Mouse (Mus musculus) telencephalon, adult 2 months (tissue): ENCODE results near the gene Tceal7.
"Not testable (repeated sequence)": the region's sequence is repeated elsewhere in the genome, so short reads cannot be mapped to it uniquely, and the experiment has no call there.

Experiments used
- DNase-seq: peaks from one replicate; pipeline ENCODE4 v3.0.0-alpha.2; 2011; ENCODE audit warnings: low read depth, low spot score

Gene Tceal7

GRCm38 (mm10) chrX:136214729-136215677, at the start of gene Tceal7, which contains the start of gene Bex1:
Tceal7 (plus strand) TSS chrX:136214779.
Bex1 (minus strand) TSS chrX:136215513.
- not testable (repeated sequence) for DNase-seq

- no peak for DNase-seq
Observed at GRCm38 (mm10) chrX:136170625-136171024, 44.0 kb upstream of the Tceal7 start.

GRCm38 (mm10) chrX:136171189-136172117, 43.1 kb upstream of the Tceal7 start:
- DNase-seq = peak; percentile 52

GRCm38 (mm10) chrX:136172118-136172551, 42.4 kb upstream of the Tceal7 start, which contains the start of gene Tceal8:
Tceal8 (minus strand) TSS chrX:136172342.
- peak; percentile 91 for DNase-seq

GRCm38 (mm10) chrX:136172786-136173185, 41.8 kb upstream of the Tceal7 start:
- no peak for DNase-seq

GRCm38 (mm10) chrX:136180897-136181553, 33.6 kb upstream of the Tceal7 start:
- no peak for DNase-seq

DNA sequence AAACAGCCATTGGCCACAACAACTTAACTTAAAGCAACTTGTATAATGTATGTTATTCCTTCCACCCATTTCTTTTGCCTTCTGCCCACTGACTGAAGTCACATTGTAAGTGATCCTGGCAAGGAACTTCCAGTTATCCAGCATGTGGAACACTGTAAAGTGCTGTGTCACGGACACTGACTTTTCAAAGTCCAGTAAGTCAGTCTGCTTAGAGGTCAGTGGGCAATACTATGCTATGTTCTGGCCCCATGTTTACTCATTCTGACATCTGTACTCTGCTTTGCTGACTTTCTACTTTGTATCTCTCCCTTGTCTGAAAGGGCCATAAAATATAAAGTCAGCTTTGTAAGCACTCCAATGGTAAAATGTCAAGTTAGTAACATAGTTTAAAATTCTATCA, 31.5 kb upstream of the Tceal7 start:
- DNase-seq = no peak

DNA sequence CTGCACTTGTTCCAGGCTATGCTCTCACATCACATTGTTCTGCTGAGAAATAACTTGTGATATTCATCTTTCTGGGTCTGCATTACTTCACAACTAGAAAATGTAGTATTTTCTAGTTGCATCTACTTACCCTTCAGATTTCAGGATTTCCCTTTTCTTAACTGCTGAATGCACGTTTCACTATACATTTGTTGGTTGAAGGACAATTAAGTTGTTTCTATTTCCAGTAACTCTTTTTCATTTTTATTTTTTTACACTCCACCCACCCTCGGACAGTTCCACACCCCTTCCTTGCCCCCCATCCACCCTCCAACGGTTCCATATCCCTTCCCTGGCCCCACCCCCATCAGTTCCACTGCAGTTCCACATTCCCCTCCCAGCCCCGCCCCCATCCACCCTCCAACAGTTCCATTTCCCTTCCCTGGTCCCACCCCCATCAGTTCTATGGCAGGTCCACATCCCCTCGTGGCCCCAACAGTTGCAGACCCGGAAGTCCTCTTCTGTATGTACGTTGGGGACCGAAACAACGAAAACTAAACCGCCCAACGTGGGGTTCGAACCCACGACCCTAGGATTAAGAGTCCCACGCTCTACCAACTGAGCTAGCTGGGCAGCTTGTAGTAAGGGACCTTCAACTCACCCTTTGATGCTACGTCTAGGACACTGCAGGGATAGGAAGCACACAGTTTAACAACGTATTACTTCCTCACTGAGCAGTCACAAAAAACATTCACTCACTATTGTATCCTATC, 19.2 kb upstream of the Tceal7 start:
- DNase-seq = no peak

DNA sequence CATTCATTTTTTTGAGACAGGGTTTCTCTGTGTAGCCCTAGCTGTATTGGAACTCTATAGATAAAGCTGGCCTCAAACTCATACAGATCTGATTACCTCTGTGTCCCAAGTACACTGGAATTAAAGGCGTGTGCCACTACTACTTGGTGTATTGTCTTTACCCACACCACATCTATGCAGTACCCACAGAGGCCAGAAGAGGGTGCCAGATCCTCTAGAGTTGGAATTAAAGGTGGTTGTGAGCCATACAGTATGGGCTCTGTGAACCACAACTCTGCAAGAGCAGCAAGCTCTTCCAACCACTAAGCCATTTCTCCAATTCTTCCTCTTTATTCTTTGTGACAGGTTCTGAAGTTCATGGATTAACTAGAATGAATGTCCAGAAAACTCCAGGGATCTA, 17.7 kb upstream of the Tceal7 start:
- DNase-seq = no peak

DNA sequence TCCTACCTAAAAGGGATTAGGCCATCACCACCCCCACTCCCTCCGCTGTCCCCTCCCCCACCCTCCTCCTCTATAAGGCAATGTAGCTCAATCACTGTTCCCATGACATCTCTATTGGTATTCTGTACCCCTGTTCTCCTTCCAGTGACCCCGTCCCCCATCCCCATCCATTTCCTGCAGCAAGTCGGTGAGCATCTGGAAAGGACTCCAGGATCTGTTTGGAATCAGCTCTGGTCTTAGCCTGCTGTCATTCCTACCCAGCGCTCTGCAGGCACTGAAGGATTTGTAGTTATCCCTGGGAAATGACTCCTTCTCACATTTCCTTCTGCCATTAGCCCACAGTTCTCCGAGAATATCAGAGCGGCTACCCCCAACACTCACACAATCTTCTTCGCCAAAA, 11.3 kb upstream of the Tceal7 start:
- DNase-seq = no peak

DNA sequence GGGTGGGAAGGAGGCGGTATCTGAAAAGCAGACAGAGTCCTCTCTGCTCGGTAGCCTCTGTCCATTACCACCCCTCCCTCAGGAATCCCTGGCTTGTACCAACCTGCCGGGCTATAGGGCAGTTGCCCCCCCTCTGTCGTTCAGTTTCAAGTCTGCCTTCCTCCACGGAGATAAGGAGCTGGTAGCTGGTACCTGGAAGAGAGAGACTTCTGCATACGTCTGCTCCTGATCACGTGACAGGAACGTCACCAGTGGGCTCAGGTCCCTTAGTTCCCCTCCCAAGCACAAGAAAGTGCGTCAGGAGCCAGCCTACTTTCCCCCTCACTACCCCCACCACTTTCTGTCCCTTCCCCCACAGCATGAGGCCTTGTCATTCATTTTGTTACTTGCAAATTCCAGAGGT, 10.9 kb upstream of the Tceal7 start, which contains the start of gene Tceal5:
Tceal5 (minus strand) TSS at position 213 of the 403 bp plus-strand sequence.
- DNase-seq = peak; percentile 78

- DNase-seq = no peak
Observed at GRCm38 (mm10) chrX:136204406-136204805, 10.2 kb upstream of the Tceal7 start.

DNA sequence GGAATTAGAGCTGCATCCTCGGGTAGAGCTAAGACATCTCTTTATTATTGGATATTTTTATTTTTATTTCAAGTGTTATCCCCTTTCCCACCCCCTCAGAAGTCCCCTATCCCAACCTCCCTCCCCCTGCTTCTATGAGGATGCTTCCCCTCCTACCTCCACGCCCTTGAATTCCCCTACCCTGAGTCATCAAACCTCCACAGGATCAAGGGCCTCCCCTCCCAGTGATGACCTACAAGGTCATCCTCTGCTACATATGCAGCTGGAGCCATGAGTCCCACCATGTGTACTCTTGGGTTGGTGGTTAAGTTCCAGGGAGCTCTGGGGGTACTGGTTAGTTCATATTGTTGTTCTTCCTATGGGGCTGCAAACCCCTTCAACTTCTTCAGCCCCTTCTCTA, 1.2 kb upstream of the Tceal7 start:
- DNase-seq = no peak

- no peak for DNase-seq
Observed at GRCm38 (mm10) chrX:136216303-136216702, 1.7 kb downstream of the Tceal7 start.

DNA sequence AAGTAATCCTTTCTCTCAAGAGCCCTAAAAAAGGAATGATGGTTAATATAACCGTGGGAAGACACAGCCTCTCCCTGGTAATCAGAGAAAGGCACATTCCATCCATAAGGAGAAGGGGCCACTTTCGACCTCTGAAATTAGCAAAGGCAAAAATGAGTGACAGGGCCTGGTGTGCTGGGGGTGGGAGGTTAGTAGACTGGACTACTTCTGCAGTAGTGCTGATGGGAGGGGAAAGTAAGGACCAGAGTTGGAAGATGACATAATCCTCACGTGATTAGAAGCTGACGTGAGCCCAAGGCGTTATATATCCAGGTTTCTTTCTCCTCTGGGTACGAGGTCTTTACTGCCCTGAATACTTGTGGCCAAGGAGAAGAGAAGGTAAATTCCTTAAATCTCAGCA, 9.1 kb downstream of the Tceal7 start:
- no peak for DNase-seq

- no peak for DNase-seq
Observed at GRCm38 (mm10) chrX:136227768-136228167, 13.2 kb downstream of the Tceal7 start.

GRCm38 (mm10) chrX:136238118-136238517, 23.5 kb downstream of the Tceal7 start:
- DNase-seq = no peak

GRCm38 (mm10) chrX:136243181-136243580, 28.6 kb downstream of the Tceal7 start:
- DNase-seq = no peak

GRCm38 (mm10) chrX:136244574-136245229, 30.1 kb downstream of the Tceal7 start, which contains the start of gene Tceal9:
Tceal9 (plus strand) TSS chrX:136245079.
- DNase-seq = peak; percentile 62

GRCm38 (mm10) chrX:136245521-136246071, 31.0 kb downstream of the Tceal7 start:
- no peak for DNase-seq
